Mouse (Mus musculus) common myeloid progenitor, adult 5-6 weeks (primary cell): Measurements from ENCODE around the gene Sema4a. TPM values are rescaled to one million over a fixed set of nuclear protein-coding genes. Genes with fewer than 3 reads are reported as not detected.

Experiments used
- ATAC-seq: replicated peaks from 2 replicates; pipeline ENCODE4 v1.8.0; 2016; ENCODE audit warnings: low read depth, mild to moderate bottlenecking, moderate TSS enrichment, inconsistent platforms; ENCODE audit not compliant: poor library complexity, severe bottlenecking
- total RNA-seq: library from RNA; stranded (forward); fragments of 200-1000, 187-1606 nt; gene quantifications from 2 replicates; pipeline ENCODE4 v1.2.3, GENCODE M21; 2017

Gene Sema4a
- total RNA-seq, 1 experiment from 2014 or later, result 2.5 TPM

DNA sequence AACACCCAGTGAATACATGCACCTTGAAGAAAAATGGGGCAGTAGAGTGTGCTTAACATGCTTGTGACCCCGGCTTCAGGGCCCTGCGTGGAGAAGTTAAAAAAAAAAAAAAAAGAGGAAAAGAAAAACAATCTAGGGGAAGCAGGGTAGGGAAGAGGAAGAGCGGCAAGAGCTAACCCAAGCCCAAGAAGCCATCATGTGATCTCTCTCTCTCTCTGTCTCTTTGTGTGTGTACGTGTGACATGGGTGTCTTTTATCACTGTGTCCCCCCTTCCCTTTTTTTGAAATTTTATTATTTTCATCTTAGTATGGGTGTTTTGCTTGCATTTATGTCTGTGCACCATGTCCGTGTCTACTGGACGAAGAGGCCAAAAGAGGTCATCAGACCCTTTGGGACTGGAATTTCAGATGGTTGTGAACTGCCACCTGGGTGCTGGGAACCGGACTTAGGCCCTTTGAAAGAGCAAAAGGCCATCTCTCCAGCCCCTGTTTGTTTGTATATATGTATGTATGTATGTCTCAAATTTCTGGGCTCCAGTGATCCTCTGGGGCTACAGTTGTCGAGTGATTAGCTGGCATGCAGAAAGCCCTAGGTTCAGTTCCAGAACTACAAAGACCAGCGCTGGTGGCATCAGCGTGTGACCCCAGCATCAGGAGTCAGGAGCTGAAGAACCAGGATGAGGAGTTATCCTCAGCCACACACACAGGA is 57.3 kb downstream of the Sema4a start:
- no peak for ATAC-seq

GRCm38 (mm10) chr3:88398666-88399065 is 62.3 kb downstream of the Sema4a start:
- no peak for ATAC-seq

- ATAC-seq, result no peak
These were observed 65.2 kb downstream of the Sema4a start for GRCm38 (mm10) chr3:88395742-88396141.

DNA sequence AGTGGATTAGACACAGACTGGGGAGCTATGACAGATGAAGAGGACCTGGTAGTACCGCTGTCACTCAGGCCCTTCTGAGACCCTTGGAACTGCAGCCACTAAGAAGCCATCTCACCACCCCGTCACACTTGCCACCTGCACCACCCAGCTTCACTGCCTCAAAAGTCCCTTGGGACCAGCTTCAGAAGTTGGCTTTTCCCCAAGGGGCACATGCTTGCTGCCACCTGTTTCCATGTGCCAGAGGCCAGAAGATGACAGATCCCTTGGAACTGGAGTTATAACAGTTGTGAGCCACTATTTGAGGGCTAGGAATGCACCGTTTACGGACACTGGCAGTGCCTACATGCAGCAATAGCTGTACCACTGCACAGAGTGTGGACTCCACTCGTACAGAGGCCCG is 65.7 kb downstream of the Sema4a start:
- no peak for ATAC-seq

DNA sequence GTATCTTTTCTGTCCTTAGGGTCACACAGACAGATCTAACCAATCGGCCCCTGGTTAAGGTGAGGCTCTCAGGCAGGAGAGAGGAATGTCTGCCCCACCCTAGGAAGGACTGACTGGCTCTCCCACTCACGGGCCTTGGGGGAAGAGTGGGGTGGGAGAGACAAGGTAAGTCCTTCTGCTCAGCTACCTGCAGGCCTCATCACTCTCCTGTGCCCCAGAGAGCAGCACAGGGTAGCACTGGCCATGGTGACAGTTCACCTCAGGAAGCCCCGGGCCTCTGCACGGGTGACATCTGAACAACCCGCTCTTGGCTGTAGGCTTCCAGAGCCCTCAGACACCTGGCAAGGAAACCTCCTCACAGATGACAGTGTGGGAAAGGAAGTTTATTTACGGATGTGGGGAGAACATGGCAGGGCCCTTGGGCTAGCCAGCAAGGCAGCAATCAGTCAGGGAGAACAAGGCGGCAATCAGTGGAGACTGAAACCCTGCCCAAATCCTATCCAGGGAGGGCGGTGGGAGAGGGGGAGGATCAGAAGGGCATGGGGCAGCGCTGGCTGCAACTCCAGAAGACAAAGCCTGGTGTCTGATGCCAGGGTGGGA is 67.1 kb downstream of the Sema4a start:
- no peak for ATAC-seq

Other genes starting within 250 kb of the Sema4a start
- gene Rhbg, start 206.5 kb downstream of the Sema4a start, total RNA-seq, result not detected in 2 replicates
- gene Gm38392, start 174.0 kb downstream of the Sema4a start, total RNA-seq, result not detected in 2 replicates
- 2.6 and 2.8 TPM in 2 replicates for gene Tsacc, start 164.2 kb downstream of the Sema4a start, total RNA-seq
- 331 and 375 TPM in 2 replicates for gene Cct3, start 164.1 kb downstream of the Sema4a start, total RNA-seq
- 8.6 and 19.4 TPM in 2 replicates for gene Glmp, start 136.2 kb downstream of the Sema4a start, total RNA-seq
- 6.7 TPM in 1 of 2 replicates, not detected in the other for gene Tmem79, start 125.0 kb downstream of the Sema4a start, total RNA-seq
- 48.9 and 61.2 TPM in 2 replicates for gene Smg5, start 124.9 kb downstream of the Sema4a start, total RNA-seq
- gene Paqr6, start 96.6 kb downstream of the Sema4a start, total RNA-seq, result not detected in 2 replicates
- gene Bglap3, start 88.4 kb downstream of the Sema4a start, total RNA-seq, result not detected in 2 replicates
- not detected in 2 replicates for gene Bglap2, start 82.5 kb downstream of the Sema4a start, total RNA-seq
- gene Bglap, start 76.7 kb downstream of the Sema4a start, total RNA-seq, result not detected in 2 replicates
- 88.3 and 107 TPM in 2 replicates for gene Pmf1, start 50.9 kb downstream of the Sema4a start, total RNA-seq
- 16.8 and 17.1 TPM in 2 replicates for gene Slc25a44, start 36.0 kb downstream of the Sema4a start, total RNA-seq
- gene Lmna, start 48.8 kb upstream of the Sema4a start, total RNA-seq, result 19.3 and 25.6 TPM in 2 replicates
- 7.2 and 9.6 TPM in 2 replicates for gene Mex3a, start 71.2 kb upstream of the Sema4a start, total RNA-seq
- not detected in 2 replicates for gene Rab25, start 87.1 kb upstream of the Sema4a start, total RNA-seq
- 47.2 and 56.0 TPM in 2 replicates for gene Lamtor2, start 91.9 kb upstream of the Sema4a start, total RNA-seq
- 47.1 and 48.5 TPM in 2 replicates for gene Ubqln4, start 92.6 kb upstream of the Sema4a start, total RNA-seq
- 144 and 157 TPM in 2 replicates for gene Ssr2, start 114.7 kb upstream of the Sema4a start, total RNA-seq
- gene Arhgef2, start 144.8 kb upstream of the Sema4a start, total RNA-seq, result 92.2 and 93.1 TPM in 2 replicates
- not detected in 2 replicates for gene Rxfp4, start 192.0 kb upstream of the Sema4a start, total RNA-seq
- gene Khdc4, start 224.6 kb upstream of the Sema4a start, total RNA-seq, result 52.6 and 71.2 TPM in 2 replicates